Mouse (Mus musculus) liver, postnatal 0 days (tissue): ENCODE results near the gene Tmem164. TPM values are rescaled to one million over a fixed set of nuclear protein-coding genes. Genes with fewer than 3 reads are reported as not detected.
"Not testable (repeated sequence)": the region's sequence is repeated elsewhere in the genome, so short reads cannot be mapped to it uniquely, and the experiment has no call there.

Experiments used
- ATAC-seq: fragments of 200-750 bp; cut with Nextera tagmentation; 2 replicates; pipeline ENCODE4 v1.8.0; 2017; ENCODE audit warnings: mild to moderate bottlenecking, moderate library complexity
- DNase-seq: peaks from one replicate; pipeline ENCODE4 v3.0.0-alpha.2; 2016
- H3K27ac ChIP-seq: fragments of 300-500 bp; sonication (generic); 2 replicates; pipeline ENCODE4 v1.5.1; 2014; ENCODE audit warnings: antibody characterized with exemption, moderate library complexity, mild to moderate bottlenecking, low read depth
- H3K27me3 ChIP-seq: fragments of 300-500 bp; sonication (generic); 2 replicates; pipeline ENCODE4 v1.6.1; 2014; ENCODE audit warnings: low read length, control low read depth, mixed read lengths; ENCODE audit not compliant: insufficient read depth
- H3K36me3 ChIP-seq: fragments of 300-500 bp; sonication (generic); replicated peaks from 2 replicates; pipeline ENCODE4 v1.6.1; 2014; ENCODE audit warnings: mild to moderate bottlenecking, control low read depth, low read length, moderate library complexity, mixed read lengths; ENCODE audit not compliant: insufficient read depth
- H3K4me1 ChIP-seq: fragments of 300-500 bp; sonication (generic); 2 replicates; pipeline ENCODE4 v1.6.1; 2014; ENCODE audit warnings: antibody characterized with exemption, mild to moderate bottlenecking, control low read depth; ENCODE audit not compliant: insufficient read depth
- H3K4me2 ChIP-seq: fragments of 300-500 bp; sonication (generic); 2 replicates; pipeline ENCODE4 v1.6.1; 2014; ENCODE audit warnings: low read depth, mild to moderate bottlenecking, low read length, moderate library complexity, mixed read lengths
- H3K4me3 ChIP-seq: fragments of 300-500 bp; sonication (generic); 2 replicates; pipeline ENCODE4 v1.5.1; 2014; ENCODE audit warnings: low read depth, low read length
- H3K9ac ChIP-seq: fragments of 300-500 bp; sonication (generic); replicated peaks from 2 replicates; pipeline ENCODE4 v1.6.1; 2014; ENCODE audit warnings: mild to moderate bottlenecking, moderate library complexity
- H3K9me3 ChIP-seq: fragments of 300-500 bp; sonication (generic); 2 replicates; pipeline ENCODE4 v1.6.1; 2016; ENCODE audit warnings: mild to moderate bottlenecking, control low read depth, low read length, mixed read lengths
- CTCF ChIP-seq: sonication (generic); IDR thresholded peaks from 2 replicates; pipeline ENCODE4 v1.5.1; 2016; ENCODE audit warnings: antibody characterized with exemption, low read depth
- EP300 ChIP-seq: IDR thresholded peaks from 2 replicates; pipeline ENCODE4 v1.6.1; 2016; ENCODE audit warnings: antibody characterized with exemption, low read depth, mild to moderate bottlenecking
- WGBS: fragments of 180-500 bp; shearing (Covaris S2); extraction: QIAGEN DNeasy Blood & Tissue Kit; methylation state at CpG from one replicate; pipeline ENCODE4 v1.1.7; 2014; ENCODE audit not compliant: insufficient replicate concordance; 5-methylcytosine and 5-hydroxymethylcytosine counted together
- polyA plus RNA-seq: library from polyadenylated mRNA; unstranded; fragments of >200 nt; fragmentation: Nextera tagmentation; extraction: Ambion mirVana; gene quantifications from 2 replicates; pipeline ENCODE4 v1.2.1, GENCODE M21; 2015

Tmem164 gene
- 7.3 and 8.7 TPM in 2 replicates for polyA plus RNA-seq

DNA sequence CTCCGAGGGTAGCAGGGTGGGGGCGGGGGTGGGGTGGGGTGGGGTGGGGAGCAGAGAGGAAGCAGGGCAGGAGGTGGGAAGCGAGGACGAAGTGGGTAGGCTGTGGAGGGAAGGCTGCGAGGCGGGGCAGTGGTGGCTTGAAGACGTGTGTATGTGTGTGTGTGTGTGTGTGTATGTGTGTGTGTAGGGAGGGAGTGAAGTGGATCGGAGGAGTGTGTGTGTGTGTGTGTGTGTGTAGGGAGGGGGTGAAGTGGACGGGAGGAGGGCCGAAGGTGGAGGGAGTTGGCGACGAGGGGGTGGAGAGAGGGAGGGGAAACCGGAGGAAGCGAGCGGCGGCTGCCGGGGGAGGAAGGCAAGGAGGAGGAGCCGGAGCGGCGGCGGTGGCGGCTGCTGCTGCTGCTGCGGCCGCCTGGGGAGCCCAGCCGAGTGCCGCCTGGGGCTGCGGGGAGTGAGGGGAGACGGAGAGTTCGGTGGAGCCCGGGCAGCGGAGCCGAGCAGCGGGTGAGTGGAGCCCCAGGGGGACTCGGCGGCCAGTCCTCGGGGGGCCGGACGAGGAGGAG, at the start of gene Tmem164:
Gene Tmem164, plus strand, starts transcription at position 351 of the 560 bp plus-strand sequence.
- Histone ChIP-seq H3K27ac (peak within 1 kb of the TSS; percentile 90), H3K4me3 (peak within 1 kb of the TSS; percentile 73), H3K9me3 (no peaks in the 10 kb centered on the region), H3K27me3 (no peaks in the 10 kb centered on the region), H3K9ac (peak within 1 kb of the TSS; percentile 71), H3K4me1 (peaks cover 10% of the 10 kb centered on the region), H3K4me2 (peak within 1 kb of the TSS; percentile 83), H3K36me3 (no peaks in the 10 kb centered on the region)
- DNase-seq: peak; percentile 81
- WGBS: 14% methylated on average over 6 of the region's 38 CpGs
- ATAC-seq: peak; percentile 81
- TF ChIP-seq CTCF: no peak

DNA sequence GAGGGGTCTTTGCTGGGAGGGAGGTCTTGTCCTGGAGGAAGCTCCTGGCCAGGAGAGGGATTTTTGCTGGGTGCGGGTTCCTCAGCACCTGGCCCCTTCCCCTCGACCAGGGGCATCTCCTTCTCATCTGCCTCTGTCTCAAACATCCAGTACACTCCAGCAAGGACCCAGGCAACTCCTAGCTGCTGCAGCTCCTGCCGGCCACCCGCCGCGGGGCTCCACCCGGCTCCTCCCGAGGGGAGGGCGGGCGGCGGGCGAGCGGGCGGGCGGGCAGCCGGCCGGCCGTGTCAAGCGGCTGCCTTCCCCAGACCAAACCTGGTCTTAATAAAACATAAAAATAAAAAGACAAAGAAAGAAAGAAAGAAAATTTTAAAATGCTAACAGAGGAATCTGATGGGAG, 48.2 kb upstream of the Tmem164 start:
- not testable (repeated sequence) for ATAC-seq, H3K27ac ChIP-seq, H3K4me2 ChIP-seq, H3K27me3 ChIP-seq, H3K9ac ChIP-seq, H3K36me3 ChIP-seq, DNase-seq, H3K9me3 ChIP-seq, H3K4me1 ChIP-seq, H3K4me3 ChIP-seq
- 30% methylated on average over 17 of the region's 19 CpGs for WGBS

DNA sequence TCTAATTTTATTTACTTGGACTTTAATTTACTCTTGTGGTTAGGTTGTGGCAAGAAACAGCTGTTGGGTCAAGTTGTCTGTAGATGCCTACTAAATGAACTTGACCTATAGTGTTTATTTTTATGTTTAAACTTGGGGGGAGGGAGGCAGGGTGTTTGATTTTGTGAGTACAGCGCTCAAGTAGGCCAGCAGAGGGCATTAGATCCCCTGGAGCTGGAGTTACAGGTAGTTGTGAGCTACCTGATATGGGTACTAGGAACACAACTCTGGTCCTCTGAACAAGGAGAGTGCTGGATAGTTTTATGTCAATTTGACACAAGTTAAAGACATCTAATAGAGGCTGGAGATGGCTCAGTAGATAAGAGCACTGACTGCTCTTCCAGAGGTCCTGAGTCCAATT, 34.0 kb upstream of the Tmem164 start:
- Histone ChIP-seq H3K4me1 (no peaks in the 10 kb centered on the region), H3K4me2 (no peak overlapping the region), H3K4me3 (no peak overlapping the region), H3K9ac (no peak overlapping the region), H3K27ac (no peak overlapping the region), H3K36me3 (no peaks in the 10 kb centered on the region), H3K9me3 (no peaks in the 10 kb centered on the region), H3K27me3 (no peaks in the 10 kb centered on the region)
- TF ChIP-seq EP300: no peak
- TF ChIP-seq CTCF: peak; percentile 20; the same call in 1 of the 2 replicates
- WGBS: 72% methylated on average over 1 of the region's 1 CpGs
- ATAC-seq (no peak), DNase-seq (no peak)

DNA sequence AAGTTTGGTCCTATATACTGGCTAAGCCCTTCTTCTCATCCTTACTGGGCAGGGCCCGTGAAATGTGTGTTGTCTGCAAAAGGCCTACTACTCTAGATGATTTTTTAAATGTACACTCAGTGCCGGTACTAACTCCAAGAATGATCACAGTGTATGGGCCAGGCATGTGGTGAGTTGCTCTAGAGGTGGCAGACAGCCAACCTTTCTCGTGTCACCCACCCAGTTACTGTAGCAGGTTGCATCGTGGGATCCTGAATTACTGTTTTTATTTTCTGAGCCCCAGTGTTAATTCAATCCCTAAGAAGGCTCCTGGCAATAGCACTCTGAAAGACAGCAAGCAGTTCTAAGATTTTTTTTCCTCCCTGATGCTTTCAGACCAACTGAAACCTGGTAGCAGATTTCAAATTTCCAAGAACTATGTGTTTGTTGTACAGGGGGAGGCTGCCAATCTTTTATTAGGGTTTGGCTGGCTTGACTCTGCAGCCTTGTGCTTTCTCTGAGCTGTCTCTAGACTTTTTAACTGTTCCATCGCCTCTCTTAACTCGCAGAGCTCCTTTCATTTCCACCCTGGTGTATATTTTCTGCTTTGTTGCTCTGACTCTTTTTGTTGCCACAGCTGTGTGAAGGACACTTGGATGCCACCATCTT, 31.0 kb upstream of the Tmem164 start:
- Histone ChIP-seq H3K36me3 (no peaks in the 10 kb centered on the region), H3K4me3 (no peak overlapping the region), H3K9me3 (no peaks in the 10 kb centered on the region), H3K27me3 (no peaks in the 10 kb centered on the region), H3K9ac (no peak overlapping the region), H3K27ac (no peak overlapping the region), H3K4me1 (no peaks in the 10 kb centered on the region), H3K4me2 (no peak overlapping the region)
- DNase-seq: no peak
- TF ChIP-seq EP300 (no peak), CTCF (no peak)
- 72% methylated on average over 6 of the region's 6 CpGs for WGBS
- ATAC-seq: no peak

DNA sequence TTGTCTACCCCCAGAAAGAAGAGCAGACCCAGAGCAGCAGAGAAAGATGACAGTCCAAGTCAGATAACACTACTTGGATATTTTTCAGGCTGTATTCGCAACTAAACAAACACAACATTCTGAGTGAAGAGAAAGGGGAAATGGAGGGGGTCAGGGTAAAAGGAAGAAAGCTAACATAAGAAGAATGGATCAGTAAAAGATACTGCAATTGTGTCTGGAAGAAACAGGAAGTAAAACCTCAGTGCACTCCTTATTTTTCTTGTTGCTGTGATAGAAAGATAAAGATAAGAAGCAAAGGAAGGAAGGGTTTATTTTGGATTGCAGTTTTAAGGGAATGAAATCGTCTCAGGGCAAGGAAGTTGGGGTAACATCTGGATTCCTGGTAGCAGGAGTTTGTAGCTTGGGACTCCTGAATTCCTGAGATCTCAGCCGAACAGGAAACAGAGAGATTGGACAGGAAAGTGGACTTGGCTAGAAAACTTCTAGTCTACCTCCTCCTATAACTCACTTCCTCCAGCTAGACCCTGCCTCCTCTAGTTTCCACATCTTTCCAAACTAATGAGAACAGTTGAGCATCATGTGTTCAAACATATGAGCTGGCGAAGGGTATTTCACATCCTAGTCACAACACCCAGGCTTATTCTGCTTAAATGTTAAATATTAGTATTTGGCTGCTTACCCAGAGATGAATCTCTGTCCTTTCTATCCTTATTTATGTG, 16.3 kb upstream of the Tmem164 start:
- Histone ChIP-seq H3K9me3 (no peaks in the 10 kb centered on the region), H3K4me2 (no peak overlapping the region), H3K4me1 (no peaks in the 10 kb centered on the region), H3K27ac (no peak overlapping the region), H3K4me3 (no peak overlapping the region), H3K36me3 (no peaks in the 10 kb centered on the region), H3K9ac (no peak overlapping the region), H3K27me3 (no peaks in the 10 kb centered on the region)
- no peak for TF ChIP-seq CTCF
- no peak for DNase-seq
- 40% methylated on average over 4 of the region's 4 CpGs for WGBS
- ATAC-seq: no peak

DNA sequence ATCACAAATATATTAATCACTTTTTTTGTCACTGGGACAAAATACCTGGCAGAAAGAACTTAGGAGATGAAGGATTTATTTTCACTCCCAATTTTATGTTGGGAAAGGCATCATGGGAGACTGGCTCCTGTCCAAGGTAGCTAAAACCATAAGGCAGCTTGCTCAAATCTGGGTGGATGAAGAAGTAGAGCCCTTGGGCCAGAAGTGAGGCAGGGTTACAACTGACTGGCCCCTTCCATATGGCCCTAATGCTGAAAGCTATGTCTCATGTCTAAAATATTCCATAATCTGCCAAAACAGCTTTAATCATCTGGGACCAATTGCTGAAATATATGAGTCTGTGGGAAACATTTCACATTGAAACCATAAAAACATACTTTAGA, 15.8 kb upstream of the Tmem164 start:
- no peak for ATAC-seq
- TF ChIP-seq CTCF: no peak
- TF ChIP-seq EP300: no peak

More for the DNA sequence above, 15.8 kb upstream of the Tmem164 start:
- no peak overlapping the region for H3K4me3 ChIP-seq
- no peak overlapping the region for H3K4me2 ChIP-seq
- no peaks in the 10 kb centered on the region for H3K9me3 ChIP-seq
- H3K36me3 ChIP-seq: no peaks in the 10 kb centered on the region
- no peaks in the 10 kb centered on the region for H3K27me3 ChIP-seq
- no peak overlapping the region for H3K9ac ChIP-seq
- no peak overlapping the region for H3K27ac ChIP-seq
- DNase-seq: no peak
- H3K4me1 ChIP-seq: no peaks in the 10 kb centered on the region
